Mouse (Mus musculus) brain, adult 2 months (tissue): ENCODE results near the gene Lamtor3.
"Not testable (repeated sequence)": the region's sequence is repeated elsewhere in the genome, so short reads cannot be mapped to it uniquely, and the experiment has no call there.

Source experiments
- DNase-seq: peaks from one replicate; pipeline ENCODE4 v3.0.0; 2011; ENCODE audit warnings: low read depth, low spot score

Lamtor3 gene

GRCm38 (mm10) chr3:137918172-137918931, at the start of gene Lamtor3:
Gene Lamtor3 (plus strand): TSS chr3:137918506.
- peak; percentile 93 for DNase-seq

GRCm38 (mm10) chr3:137869395-137869794, 48.9 kb upstream of the Lamtor3 start:
- DNase-seq = no peak

DNA sequence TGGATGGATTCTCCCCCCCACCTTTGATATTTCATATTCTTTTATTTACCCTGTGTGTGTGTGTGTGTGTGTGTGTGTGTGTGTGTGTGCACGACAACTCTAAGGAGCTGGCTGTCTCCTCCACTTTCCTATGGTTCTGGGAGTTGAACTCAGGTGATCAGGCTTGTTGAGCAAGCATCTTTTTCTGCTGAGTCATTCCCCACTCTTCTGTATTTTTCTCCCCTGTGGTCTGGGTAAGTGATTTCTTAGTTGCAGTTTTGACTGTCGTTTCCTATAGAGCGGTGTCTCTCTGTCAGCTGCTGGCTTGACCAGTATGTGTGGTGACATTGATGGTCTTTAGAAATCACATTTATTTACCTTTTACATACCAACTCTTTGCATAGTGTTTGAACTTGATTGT, 39.0 kb upstream of the Lamtor3 start:
- DNase-seq = no peak

- DNase-seq = peak; percentile 70
Observed at GRCm38 (mm10) chr3:137880109-137880748, 38.1 kb upstream of the Lamtor3 start.

GRCm38 (mm10) chr3:137881093-137881492, 37.2 kb upstream of the Lamtor3 start:
- no peak for DNase-seq

DNA sequence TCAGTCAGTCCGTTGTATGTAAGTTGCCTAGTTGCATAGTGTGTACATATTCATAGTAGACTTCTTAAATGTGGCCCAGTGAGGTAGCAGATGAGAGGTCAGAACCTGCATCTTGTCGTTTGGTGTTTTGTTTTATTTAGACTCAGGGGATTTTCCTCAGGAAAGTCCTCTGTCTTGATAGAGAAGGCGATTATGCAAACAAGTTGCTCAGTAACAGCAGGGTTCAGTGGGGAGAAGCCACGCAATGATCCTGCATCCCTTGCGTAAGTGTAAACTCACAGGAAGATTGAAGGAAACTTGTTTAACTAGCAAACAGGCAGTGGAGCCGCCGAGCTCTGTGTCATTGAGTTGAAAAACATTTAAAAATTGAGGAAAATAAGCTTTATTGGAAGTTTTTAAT, 30.3 kb upstream of the Lamtor3 start:
- no peak for DNase-seq

- no peak for DNase-seq
Observed at GRCm38 (mm10) chr3:137891089-137891488, 27.2 kb upstream of the Lamtor3 start.

DNA sequence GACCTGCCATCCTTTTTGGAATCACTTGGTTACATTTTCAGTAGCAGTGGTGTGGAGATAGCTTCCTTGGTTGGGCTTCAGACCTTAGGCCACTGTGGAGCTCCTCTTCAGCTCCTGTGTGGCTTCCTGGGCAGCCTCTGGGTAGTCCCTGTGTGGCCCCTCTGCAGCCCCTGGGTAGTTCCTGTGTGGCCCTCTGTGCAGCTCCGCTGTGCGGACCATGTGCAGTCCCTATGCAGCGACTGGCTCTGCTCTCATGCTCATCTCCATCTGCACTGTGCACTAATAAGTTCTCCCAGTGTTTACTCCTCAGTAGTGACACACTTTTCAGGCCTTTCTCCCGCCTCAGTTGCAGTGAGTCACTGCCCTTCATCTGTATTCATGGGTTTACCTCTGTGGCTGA, 26.2 kb upstream of the Lamtor3 start:
- DNase-seq = peak; percentile 44

- no peak for DNase-seq
Observed at GRCm38 (mm10) chr3:137893789-137894188, 24.5 kb upstream of the Lamtor3 start.

GRCm38 (mm10) chr3:137895196-137895595, 23.1 kb upstream of the Lamtor3 start:
- peak; percentile 15 for DNase-seq

- peak; percentile 10 for DNase-seq
Observed at GRCm38 (mm10) chr3:137896386-137896785, 21.9 kb upstream of the Lamtor3 start.

DNA sequence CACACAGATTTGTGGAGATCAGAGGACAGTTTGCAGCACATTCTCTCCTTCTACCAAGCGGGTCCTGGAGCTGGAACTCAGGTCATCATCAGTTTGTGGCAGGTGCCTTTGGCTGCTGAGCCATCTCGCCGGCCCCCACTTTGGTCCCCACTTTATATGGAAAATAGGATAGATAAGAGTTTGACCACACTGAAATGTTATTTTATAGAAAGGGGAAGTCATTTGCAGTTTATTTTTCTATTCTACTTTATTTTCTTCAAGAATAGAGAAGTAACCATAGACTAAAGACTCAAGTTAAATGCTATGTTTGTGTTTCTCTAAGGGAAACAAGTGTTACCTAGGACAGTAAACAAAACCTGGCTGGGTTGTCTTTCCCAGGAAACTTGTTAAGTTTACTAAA, 21.4 kb upstream of the Lamtor3 start:
- no peak for DNase-seq

- no peak for DNase-seq
Observed at GRCm38 (mm10) chr3:137897685-137898084, 20.6 kb upstream of the Lamtor3 start.

DNA sequence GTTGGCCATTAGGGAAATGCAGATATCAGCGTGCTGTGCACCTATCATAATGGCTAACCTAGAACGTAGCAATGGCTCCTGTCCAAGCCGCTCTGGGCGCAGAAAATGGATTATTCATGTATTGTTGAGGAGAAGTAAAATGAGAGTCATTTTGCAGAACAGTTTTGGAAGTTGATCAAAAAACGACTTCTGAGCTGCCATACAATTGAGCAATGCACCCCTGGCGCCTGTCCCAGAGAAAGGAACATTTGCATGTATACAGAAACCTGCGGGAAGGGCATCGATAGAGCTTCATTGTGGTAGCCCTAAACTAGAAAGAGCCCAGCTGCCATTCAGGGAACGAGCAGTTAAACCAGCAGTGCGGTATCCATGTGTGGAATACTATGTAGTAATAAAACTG, 18.2 kb upstream of the Lamtor3 start:
- DNase-seq = peak; percentile 60

GRCm38 (mm10) chr3:137913093-137913492, 5.2 kb upstream of the Lamtor3 start:
- DNase-seq = no peak

DNA sequence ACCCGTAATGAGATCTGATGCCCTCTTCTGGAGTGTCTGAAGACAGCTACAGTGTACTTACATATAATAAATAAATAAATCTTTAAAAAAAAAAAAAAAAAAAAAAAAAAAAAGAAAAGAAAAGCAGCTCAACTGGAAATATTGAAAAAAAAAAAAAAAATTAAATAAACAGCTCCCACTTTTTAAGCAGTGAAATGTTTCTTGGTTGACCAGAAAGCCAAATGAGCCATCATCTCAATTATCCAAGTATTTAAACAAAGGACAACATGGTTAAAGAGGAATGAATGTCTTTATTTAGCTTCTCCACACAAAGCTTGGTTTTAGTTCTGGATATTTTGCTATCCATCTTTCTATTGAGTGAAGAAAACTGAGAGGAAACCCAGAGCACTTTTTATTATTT, 3.7 kb upstream of the Lamtor3 start:
- not testable (repeated sequence) for DNase-seq

DNA sequence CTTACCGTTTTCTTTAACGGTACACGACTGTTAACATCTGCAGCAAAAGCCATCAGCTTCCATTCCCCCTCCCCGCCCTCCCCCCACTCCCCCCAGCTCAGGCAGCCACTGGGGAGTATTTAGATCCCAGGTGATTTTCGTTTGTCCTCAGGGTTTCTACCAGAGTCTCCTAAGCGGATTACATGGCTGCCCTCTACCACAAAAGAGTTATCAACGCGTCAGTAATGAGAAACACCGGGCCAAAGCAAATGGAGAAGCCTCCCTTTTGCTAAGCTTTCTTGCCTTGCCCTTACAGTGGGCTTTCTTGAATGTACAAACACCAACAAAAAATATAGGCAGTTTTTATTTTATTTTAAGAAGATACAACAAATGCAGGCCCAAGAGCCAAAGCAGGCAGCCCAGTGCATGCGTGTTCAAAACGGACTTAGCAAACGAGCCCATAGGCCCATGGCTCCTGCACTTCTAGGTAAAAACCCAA, 573 bp upstream of the Lamtor3 start:
- peak; percentile 7 for DNase-seq

DNA sequence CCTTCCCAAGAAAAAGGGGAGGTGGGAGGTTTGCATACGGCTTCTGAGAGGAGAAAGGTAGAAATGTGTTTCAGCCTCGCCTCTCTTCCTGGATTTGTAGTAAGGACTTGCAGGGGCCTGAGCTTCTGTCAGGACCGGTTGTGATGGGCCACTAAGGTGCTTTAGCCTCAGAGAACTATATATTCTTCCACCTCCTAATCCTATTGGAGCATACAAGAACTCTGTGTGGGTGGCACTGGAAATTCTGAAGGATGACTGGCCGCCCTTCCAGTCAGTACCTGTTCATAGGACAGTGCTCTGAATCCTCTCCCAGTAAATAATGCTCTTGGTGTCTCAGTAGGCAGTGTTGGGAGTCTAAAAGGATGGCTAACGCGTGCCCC, 616 bp downstream of the Lamtor3 start:
- peak; percentile 75 for DNase-seq

- no peak for DNase-seq
Observed at GRCm38 (mm10) chr3:137919398-137919797, 1.1 kb downstream of the Lamtor3 start.

GRCm38 (mm10) chr3:137920594-137920993, 2.3 kb downstream of the Lamtor3 start:
- no peak for DNase-seq

DNA sequence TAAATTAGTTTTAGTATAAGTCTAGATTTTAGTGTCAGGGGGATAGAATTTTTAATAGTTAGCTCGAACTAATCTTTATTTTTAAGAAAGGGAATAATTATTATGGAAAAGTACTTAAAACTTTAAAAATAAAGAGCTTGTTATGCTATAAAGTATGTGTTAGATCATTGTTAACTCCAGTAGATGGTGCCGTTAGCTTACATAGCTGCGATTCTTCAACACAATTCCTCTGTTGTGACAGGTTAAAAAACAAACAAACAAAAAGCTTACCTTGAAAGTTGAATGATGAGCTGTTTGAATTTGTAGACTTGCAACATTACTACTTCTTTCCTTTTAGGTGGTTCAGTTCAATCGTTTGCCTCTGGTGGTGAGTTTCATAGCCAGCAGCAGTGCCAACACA, 8.7 kb downstream of the Lamtor3 start:
- DNase-seq = no peak

- DNase-seq = no peak
Observed at GRCm38 (mm10) chr3:137929940-137930339, 11.6 kb downstream of the Lamtor3 start.

DNA sequence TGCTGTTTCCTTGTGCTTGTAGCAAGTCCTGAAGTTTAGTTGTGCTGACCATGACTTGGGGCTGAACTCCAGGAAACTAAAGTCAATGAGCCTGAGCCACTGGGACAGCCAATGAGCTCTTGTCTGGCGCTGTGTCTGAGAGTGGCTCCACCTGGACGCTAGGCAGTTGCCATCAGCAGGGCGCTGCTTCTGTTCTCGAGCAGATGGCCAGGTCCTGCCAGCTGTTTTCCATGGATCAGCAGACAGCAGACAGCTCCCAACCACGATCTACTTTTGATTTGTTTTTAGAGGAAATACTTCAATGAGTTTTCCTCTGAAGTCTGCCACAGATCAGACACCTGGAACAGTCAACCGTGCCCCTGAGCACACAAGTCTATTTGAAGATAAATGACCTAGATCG, 14.4 kb downstream of the Lamtor3 start:
- DNase-seq = peak; percentile 18
